Mouse (Mus musculus) ES-CJ7 (cell line): Measurements from ENCODE around the gene Spata5.
A peak's percentile ranks its signal among the peaks of the same experiment; 100 is the strongest.

ENCODE experiments used
- DNase-seq: peaks from one replicate; pipeline ENCODE4 v3.0.0; 2011; ENCODE audit warnings: low read depth, low spot score

Gene Spata5

DNA sequence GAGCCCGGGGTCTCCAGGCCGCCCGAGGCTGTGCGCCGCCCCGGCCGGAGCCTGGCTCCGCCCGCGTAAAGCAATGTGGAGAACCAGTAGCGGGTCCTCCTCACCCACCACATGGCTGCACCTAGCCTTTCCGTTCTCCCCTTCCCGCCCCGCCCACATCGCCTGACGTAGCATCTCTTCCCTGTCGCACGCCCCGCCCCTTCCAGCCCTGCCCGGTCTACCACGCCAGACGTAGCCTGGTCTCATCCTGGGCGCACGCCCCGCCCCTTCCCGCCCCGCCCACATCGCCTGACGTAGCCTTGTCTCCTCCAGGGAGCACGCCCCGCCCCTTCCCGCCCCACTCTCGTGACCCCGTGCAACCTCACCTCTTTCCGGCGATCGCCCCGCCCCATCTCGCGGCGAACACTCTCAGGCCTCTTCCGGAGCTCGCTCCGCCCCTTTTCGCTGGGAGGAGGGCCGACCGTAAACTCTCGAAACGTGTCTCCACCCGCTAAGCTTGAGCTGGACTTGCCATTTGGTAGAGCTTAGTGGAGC is at the start of gene Spata5:
Gene Spata5 (plus strand): TSS at position 439 of the 534 bp plus-strand sequence.
- DNase-seq, result peak; percentile 99

DNA sequence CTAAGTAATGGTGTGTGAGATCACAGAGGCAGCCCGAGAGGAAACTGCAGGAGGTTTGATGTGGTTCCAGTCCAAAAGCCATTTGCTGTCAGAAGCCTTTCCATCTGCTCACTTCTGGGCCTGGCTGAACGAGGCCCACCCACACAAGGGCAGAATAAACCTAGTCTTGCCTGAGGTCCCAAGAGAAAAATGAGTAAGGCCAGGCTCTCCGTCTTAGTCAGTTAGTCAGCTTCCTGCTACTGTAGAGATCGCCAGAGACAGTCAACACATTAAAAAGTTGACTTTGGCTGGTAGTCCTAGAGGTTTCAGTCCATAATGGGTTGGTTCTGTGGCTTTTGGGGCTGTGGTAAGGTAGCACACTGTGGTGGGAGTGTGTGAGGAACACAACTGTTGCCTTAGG is 49.3 kb upstream of the Spata5 start:
- DNase-seq, result no peak

DNA sequence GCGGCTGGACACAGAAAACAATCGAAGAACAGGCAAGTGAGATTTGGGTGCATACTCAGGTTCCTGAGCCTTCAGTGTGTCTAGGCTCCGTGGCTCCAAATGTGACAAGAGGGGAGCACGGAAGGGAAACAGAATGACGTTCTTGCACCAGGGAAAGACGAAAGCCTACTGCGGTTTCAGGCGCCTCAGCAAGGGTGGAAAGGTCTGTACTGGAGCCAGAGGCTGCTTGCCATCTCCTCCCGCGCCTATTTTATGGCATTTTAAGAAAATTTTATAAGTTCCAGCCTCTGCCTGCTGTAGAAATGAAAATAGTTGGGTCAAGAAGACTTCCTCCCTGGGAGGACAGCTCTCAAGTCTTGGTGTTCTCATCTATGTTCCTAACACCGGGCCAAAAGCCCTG is 46.0 kb upstream of the Spata5 start:
- DNase-seq, result no peak

GRCm38 (mm10) chr3:37377926-37378325 is 41.8 kb upstream of the Spata5 start:
- no peak for DNase-seq

DNA sequence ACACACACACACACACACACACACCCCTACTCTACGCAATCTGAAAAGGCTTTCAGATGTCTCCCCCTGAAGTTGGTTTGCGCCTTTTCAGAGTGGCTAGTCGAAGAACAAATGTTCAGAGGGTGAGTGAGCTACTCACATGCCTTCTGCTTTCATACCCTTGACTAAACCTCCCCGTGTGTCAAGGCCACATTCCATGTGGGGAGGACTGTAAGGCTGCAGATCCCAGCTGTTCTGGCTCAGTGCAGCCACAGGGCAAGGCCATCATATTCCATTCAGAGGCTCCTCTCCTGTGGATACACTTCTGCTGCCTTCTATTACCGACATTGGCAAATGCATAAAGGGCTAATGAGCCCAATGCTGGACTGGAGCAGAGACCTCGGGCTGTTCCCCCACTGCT is 41.3 kb upstream of the Spata5 start:
- DNase-seq, result no peak

DNA sequence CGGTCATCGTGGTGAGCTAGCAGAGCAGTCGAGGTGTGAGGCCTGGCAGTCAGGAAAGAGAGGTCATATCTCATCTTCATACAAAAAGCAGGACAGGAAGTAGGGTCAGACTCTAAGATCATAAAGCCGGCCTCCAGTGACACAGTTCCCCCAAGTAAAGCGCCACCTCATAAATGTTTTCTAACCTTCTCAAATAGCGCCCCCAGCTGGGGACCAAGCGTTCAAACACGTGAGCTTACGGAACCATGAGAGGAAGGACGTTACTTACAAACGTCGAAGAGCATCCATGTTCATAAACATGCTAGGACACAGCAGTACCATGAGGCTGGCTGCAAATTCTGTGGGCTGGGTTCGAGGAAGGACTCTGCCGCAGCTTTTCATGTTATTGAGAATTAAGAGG is 40.5 kb upstream of the Spata5 start:
- peak; percentile 4 for DNase-seq

DNA sequence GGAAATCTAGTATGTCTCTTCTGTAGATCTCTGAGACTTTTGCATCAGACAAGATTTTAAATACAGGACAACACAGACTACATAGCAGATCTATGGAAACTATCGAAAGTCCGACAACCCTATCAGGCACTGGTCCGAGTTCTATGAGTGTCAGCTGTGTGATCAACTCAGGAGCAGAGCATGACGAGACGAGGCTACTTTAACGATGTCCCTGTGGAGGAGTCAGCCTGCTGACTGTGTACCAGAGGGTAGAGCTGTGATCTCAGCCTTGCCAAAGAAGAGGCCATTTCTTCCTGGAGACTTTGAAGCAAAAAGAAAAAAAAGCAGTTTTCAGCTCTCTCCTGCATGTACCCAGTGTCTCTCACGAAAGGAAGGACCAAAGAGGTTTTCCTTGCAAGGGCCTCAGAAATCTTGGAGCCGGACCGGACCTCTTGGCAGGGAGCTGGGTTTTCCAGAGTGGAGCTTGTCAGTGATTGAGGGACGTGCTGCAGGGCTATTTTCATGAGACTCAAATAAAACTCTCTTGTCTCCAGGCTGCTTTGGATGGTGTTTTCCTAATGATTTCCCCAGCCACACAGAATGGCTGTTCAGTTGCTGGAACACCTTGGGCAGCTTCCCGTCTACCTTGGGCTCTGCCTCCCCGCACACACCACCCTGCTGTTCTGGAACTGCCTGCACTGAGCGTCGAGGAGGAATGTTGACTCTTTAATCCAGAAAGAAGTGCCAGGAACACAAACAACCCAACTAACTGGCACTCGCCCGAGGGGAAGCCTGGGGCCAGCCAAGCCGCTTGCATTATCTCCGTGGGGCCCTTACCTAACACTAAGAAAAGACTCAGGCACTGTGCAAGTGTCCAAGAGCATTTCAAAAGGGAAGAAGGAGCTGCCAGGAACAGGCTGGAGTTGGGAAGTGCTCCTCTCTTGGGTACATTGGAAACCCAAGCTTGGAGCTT is 39.5 kb upstream of the Spata5 start:
- DNase-seq, result no peak

GRCm38 (mm10) chr3:37381457-37381856 is 38.2 kb upstream of the Spata5 start:
- no peak for DNase-seq

- DNase-seq, result no peak
Measured at GRCm38 (mm10) chr3:37383096-37383765, 36.5 kb upstream of the Spata5 start.

DNA sequence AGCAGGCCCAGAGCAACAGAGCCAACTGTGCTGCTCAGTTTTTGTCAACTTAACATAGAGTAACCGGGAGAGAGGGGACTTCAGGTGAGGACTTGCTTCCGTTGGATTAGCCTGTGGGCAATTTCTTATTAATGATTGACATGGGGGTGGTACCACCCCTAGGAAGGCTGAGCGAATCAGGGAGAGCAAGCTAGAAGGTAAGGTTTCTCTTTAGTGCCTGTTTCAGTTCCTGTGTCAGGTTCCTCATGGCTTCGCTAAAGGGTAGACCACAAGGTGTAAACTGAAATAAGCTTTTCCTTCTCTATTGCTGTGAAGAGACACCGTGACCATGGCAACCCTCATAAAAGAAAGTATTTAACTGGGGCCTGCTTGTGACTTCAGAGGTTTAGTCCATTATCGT is 32.4 kb upstream of the Spata5 start:
- no peak for DNase-seq

GRCm38 (mm10) chr3:37396930-37397608 is 22.6 kb upstream of the Spata5 start:
- no peak for DNase-seq

DNA sequence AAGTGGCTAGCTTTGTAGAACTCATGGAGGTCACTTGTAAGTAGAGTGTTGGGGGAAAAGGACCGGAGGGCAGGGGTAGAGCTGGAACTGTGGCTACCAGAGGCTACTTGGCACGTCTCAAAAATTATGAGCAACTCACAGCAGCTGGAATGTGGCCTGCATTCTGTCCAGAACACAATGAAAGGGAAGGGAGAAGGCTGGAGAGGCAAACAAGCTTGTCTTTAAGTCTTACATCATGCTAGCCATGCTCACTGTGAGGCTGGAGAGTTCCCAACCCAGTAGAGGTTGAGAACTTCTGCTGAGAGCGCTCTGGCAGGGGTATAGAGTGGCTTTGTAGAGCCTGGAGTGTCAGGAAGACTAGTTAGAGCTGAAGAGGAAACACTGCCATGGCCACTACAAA is 22.1 kb upstream of the Spata5 start:
- no peak for DNase-seq

- DNase-seq, result no peak
Measured at GRCm38 (mm10) chr3:37398661-37399395, 20.9 kb upstream of the Spata5 start.

DNA sequence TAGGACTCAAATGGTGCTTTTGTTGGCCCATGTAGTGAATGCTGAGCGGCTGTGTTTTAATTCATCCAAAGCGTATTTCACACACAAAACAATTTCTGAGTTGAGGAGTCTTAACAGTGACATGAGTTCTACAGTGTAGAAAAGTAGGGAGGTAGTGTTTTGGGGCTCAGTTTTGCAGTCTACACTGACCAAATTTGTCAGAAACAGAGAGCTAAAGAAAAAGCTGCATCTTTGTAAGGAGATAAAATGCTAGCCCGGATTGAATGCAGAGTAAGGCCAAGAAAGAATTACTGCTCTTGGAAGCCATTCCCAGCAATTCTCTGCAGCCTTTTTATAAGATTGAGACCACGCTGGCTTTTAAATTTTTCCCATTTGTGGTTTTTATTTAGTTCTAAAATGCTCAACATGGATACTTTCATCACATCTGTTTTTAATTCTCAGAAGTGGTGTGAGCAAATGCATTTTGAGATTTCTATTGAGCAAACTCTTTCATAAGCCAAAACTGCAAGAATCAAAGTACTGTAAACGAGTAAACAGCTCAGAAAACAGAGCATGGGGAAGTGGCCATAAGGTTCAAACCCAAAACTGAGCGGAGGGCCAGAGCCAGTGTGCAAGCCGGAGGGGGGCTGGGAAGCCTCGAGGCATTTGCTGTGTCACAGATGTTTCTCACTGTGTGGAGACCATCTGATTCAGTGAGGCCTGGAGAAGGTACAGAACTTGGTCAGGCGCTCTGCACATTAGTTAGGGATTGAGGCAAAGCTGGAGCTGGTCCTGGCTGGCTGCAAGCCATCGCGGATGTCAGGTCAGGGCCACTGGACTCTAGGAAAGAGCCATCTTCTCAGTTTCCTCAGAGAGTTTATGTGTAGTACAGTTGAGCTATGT is 17.7 kb upstream of the Spata5 start:
- no peak for DNase-seq

GRCm38 (mm10) chr3:37407598-37407997 is 12.1 kb upstream of the Spata5 start:
- no peak for DNase-seq

- DNase-seq, result no peak
Measured at GRCm38 (mm10) chr3:37413446-37413845, 6.2 kb upstream of the Spata5 start.

- peak; percentile 73 for DNase-seq
Measured at GRCm38 (mm10) chr3:37414413-37414960, 5.2 kb upstream of the Spata5 start.

DNA sequence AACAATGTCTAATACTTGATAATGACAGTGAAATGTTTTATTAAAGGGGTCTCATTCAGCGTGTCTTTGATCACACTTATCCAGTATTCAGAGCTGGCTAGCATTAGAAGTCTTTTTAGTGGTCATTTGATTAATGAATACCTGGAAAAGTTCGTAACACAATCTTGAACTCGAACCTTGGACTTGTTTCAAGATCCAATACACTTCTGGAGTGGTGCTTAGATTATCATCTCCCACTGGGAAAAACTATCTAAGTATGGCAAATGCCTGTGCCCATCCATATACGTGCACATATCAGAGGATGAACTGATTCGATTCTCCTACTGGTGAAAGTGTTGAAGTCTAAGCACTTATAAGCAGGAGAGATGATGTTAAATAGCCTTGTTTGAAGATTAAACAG is 1.4 kb upstream of the Spata5 start:
- no peak for DNase-seq

- DNase-seq, result peak; percentile 69
Measured at GRCm38 (mm10) chr3:37418961-37419457, 687 bp upstream of the Spata5 start.

GRCm38 (mm10) chr3:37420072-37420471 is 376 bp downstream of the Spata5 start, which contains the start of gene Nudt6:
Gene Nudt6, minus strand, starts transcription at chr3:37420211.
- peak; percentile 92 for DNase-seq
